Mouse (Mus musculus) duodenum, adult 2 months (tissue): ENCODE data around the gene Ctnnbl1. TPM values are rescaled to one million over a fixed set of nuclear protein-coding genes. Genes with fewer than 3 reads are reported as not detected.

Experiments used
- polyA plus RNA-seq: library from polyadenylated mRNA; depleted of rRNA; stranded (reverse); fragments of >200 nt; gene quantifications from 2 replicates; pipeline ENCODE4 v1.2.3, GENCODE M21; 2012; ENCODE audit warnings: low replicate concordance; rRNA removed

Ctnnbl1 gene
- 9.1 and 14.7 TPM in 2 replicates for polyA plus RNA-seq

DNA sequence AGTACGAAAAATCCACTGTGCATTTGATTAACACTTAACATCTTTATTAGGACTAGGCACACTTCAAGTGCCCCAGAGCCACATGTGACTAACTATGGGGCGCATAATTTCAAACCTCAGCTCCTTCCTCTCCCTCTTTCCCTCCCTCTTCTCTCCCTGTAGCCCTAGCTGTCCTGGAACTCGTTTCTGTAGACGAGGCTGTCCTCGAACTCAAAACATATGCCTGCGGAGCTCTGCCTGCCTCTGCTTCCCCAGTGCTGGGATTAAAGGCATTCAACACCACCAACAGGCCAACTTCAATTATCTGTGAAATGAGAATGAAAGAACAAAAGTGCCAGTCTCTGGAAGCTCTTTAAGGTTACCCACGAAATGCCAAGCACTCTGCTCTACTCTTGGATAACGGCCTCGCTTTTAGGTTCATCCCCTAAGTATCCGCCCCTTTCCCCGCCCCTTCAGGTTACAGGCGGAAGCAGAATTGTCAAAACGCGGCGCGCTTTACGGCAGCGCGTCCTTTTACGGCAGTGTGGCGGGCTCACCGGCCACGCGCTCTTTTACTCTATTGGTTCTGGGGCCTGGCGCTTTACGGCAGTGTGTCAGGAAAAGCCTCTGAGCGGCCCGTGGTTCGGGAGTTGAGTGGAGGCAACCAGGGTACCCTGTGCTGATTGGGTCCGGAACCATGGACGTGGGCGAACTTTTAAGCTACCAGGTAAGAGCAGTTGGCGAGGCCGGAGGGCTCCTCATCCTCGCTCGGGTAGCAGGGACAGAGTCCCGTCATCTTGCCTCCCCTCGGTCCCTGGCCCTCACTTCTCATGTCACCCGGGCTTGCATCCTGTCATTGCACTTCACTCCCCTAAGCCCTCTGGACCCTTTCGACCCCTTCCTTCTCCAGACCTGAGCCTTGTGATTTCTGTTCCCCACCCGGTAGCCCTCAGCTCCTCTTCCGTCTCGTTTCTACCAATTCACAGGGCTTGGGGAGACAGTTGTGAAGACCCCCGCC is at the start of gene Ctnnbl1:
Gene Ctnnbl1, plus strand, starts transcription at position 548 of the 997 bp plus-strand sequence.

DNA sequence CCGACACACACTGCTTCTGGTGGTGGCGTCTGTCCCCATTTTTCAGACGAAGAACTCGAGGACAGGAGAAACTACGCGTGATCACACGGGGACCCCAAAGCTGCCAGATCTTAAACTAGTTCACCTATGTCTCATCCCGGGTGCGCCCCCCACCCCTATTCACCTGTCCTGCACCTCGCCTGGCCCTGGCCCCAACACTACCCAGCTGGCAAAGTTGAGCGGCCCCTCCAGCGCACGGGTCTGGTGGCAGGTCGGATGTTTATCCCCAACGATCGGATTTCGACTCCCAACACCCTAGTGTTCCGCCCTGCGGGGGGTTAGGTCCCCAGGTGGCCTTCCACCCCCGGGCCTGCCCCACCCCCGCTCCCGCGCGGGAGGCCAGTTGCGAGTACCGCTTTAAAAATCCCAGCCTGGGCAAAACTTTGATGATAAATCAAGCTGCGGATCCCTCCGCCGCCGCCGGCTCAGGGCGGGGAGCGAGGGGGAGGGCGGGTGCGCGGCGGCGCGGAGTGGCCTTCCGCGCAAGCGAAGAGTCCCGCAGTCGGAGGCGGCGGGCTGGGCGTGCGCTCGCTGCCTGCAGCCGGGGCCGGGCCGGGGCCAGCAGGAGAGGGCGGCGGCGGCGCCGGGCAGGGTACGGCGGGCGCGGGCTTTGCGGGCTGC is 177.0 kb downstream of the Ctnnbl1 start, which contains the start of gene Vstm2l:
Gene Vstm2l, plus strand, starts transcription at position 549 of the 660 bp plus-strand sequence.

Other genes starting within 250 kb of the Ctnnbl1 start
- 8.2 and 22.3 TPM in 2 replicates for gene Nnat, start 177.3 kb upstream of the Ctnnbl1 start, polyA plus RNA-seq
- 20.8 and 35.0 TPM in 2 replicates for gene Blcap, start 166.1 kb upstream of the Ctnnbl1 start, polyA plus RNA-seq
- gene Vstm2l, start 177.3 kb downstream of the Ctnnbl1 start, polyA plus RNA-seq = 5.0 and 11.3 TPM in 2 replicates